Mouse (Mus musculus) gastrocnemius, postnatal 10 days (tissue): Measurements from ENCODE around the gene Lrrc61. TPM values are rescaled to one million over a fixed set of nuclear protein-coding genes. Genes with fewer than 3 reads are reported as not detected.
"Not testable (repeated sequence)": the region's sequence is repeated elsewhere in the genome, so short reads cannot be mapped to it uniquely, and the experiment has no call there.

Source experiments
- DNase-seq: peaks from one replicate; pipeline ENCODE4 v3.0.0; 2021; ENCODE audit warnings: mixed read lengths
- long read RNA-seq, 2 experiments: library from polyadenylated mRNA; stranded (forward); transcript quantifications; one replicate each; pipeline ENCODE4 v2.0.0; 2021
- total RNA-seq, 2 experiments: library from RNA; stranded (reverse); gene quantifications; 2 replicates each; pipeline ENCODE4 v1.2.3; 2021

Lrrc61 gene
- 10 to 100 TPM; 11.9 to 14.1 TPM for total RNA-seq
- long read RNA-seq, experiment 1, transcript Lrrc61-202 (3 exons, 2,913 nt), result major isoform, 7 of 25 reads
- long read RNA-seq, experiment 1, partial matches to known transcripts, result 0 of 25 reads
- long read RNA-seq, experiment 1, other reads (novel, unspliced or antisense), result 8 of 25 reads
- long read RNA-seq, experiment 2, transcript Lrrc61-202 (3 exons, 2,913 nt), result major isoform, 11 of 20 reads
- long read RNA-seq, experiment 2, partial matches to known transcripts, result 1 of 20 reads
- long read RNA-seq, experiment 2, other reads (novel, unspliced or antisense), result 7 of 20 reads

- DNase-seq, result peak; percentile 100
Observed at GRCm38 (mm10) chr6:48554280-48555103, at the start of gene Lrrc61. TSS of gene Lrrc61 (plus strand) at chr6:48554796.

GRCm38 (mm10) chr6:48508087-48508486 is 46.5 kb upstream of the Lrrc61 start:
- no peak for DNase-seq

GRCm38 (mm10) chr6:48510426-48510825 is 44.2 kb upstream of the Lrrc61 start:
- no peak for DNase-seq

- no peak for DNase-seq
Observed at GRCm38 (mm10) chr6:48511861-48512260, 42.7 kb upstream of the Lrrc61 start.

- not testable (repeated sequence) for DNase-seq
Observed at GRCm38 (mm10) chr6:48524882-48525281, 29.7 kb upstream of the Lrrc61 start.

- no peak for DNase-seq
Observed at GRCm38 (mm10) chr6:48527901-48528300, 26.7 kb upstream of the Lrrc61 start.

- DNase-seq, result no peak
Observed at GRCm38 (mm10) chr6:48529261-48529660, 25.3 kb upstream of the Lrrc61 start.

GRCm38 (mm10) chr6:48529871-48530440 is 24.6 kb upstream of the Lrrc61 start:
- no peak for DNase-seq

- DNase-seq, result no peak
Observed at GRCm38 (mm10) chr6:48530862-48531261, 23.7 kb upstream of the Lrrc61 start.

GRCm38 (mm10) chr6:48533475-48533874 is 21.1 kb upstream of the Lrrc61 start:
- DNase-seq, result no peak

GRCm38 (mm10) chr6:48534913-48535312 is 19.7 kb upstream of the Lrrc61 start:
- DNase-seq, result no peak

GRCm38 (mm10) chr6:48536091-48536490 is 18.5 kb upstream of the Lrrc61 start:
- DNase-seq, result no peak

GRCm38 (mm10) chr6:48537105-48537954 is 17.3 kb upstream of the Lrrc61 start, which contains the start of gene Atp6v0e2:
TSS of gene Atp6v0e2 (plus strand) at chr6:48537615.
- peak; percentile 84 for DNase-seq

- peak; percentile 77 for DNase-seq
Observed at GRCm38 (mm10) chr6:48538841-48539737, 15.5 kb upstream of the Lrrc61 start.

- no peak for DNase-seq
Observed at GRCm38 (mm10) chr6:48539860-48540259, 14.7 kb upstream of the Lrrc61 start.

GRCm38 (mm10) chr6:48540721-48541120 is 13.9 kb upstream of the Lrrc61 start:
- no peak for DNase-seq

GRCm38 (mm10) chr6:48541560-48542450 is 12.8 kb upstream of the Lrrc61 start:
- no peak for DNase-seq

- no peak for DNase-seq
Observed at GRCm38 (mm10) chr6:48542631-48543030, 12.0 kb upstream of the Lrrc61 start.

GRCm38 (mm10) chr6:48545251-48545650 is 9.3 kb upstream of the Lrrc61 start:
- no peak for DNase-seq

- no peak for DNase-seq
Observed at GRCm38 (mm10) chr6:48546271-48546670, 8.3 kb upstream of the Lrrc61 start.
